Mouse (Mus musculus): ENCODE results near the gene Olfr1121. TPM values are rescaled to one million over a fixed set of nuclear protein-coding genes. Genes with fewer than 3 reads are reported as not detected.

The Olfr1121 gene
- total and polyA plus RNA-seq, 3 experiments, result not detected

DNA sequence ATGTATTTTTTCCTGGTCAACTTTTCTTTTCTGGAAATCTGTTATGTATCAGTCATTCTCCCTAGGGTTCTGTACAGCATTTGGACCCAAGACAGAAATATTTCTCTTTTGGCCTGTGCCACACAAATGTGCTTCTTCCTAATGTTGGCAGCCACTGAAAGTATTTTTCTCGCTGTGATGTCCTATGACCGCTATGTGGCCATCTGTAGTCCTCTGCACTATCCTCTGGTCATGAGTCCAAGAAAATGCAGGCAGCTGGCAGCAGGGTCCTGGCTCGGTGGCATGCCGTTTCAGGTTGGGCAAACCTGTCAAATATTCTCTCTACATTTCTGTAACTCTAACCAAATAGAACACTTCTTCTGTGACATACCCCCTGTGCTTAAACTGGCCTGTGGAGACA is 2.0 kb downstream of the Olfr1121 start:
- no peaks in the 10 kb centered on the region for H3K79me2 ChIP-seq (ENCODE audit: control insufficient read depth, insufficient read depth, low read length, poor library complexity)
- no peak for DNase-seq (ENCODE audit: low read depth, low spot score)
- H3K36me3 ChIP-seq (ENCODE audit: control insufficient read depth in 1 of 2, insufficient read depth in 2 of 2, low read length in 2 of 2), result no peaks in the 10 kb centered on the region
- H3K9me3 ChIP-seq (replicated peaks; ENCODE audit: insufficient read depth, low read length), result no peaks in the 10 kb centered on the region
- no peak overlapping the region for H3K27ac ChIP-seq (ENCODE audit: control insufficient read depth, low read depth, low read length)
- H3K9ac ChIP-seq (ENCODE audit: control insufficient read depth, low read depth, low read length, poor library complexity, severe bottlenecking), result no peak overlapping the region
- TF ChIP-seq MYB (IDR thresholded peaks at IDR 0.05; ENCODE audit: low read depth, low read length) (no peak), GATA1 (IDR thresholded peaks at IDR 0.05; ENCODE audit: low read depth, low read length) (no peak), MAFK (IDR thresholded peaks at IDR 0.05; ENCODE audit: borderline replicate concordance, low read depth, low read length) (no peak), ELF1 (IDR thresholded peaks at IDR 0.05; ENCODE audit: low read depth, low read length) (no peak), ZKSCAN1 (IDR thresholded peaks at IDR 0.05; ENCODE audit: low read depth, low read length) (no peak)
- no peak overlapping the region for H3K4me3 ChIP-seq (ENCODE audit: control insufficient read depth in 1 of 2, insufficient read depth in 1 of 2, low read depth in 2 of 2, low read length in 2 of 2)
- H3K4me1 ChIP-seq (ENCODE audit: control insufficient read depth in 1 of 2, insufficient read depth in 2 of 2, low read length in 2 of 2), result no peaks in the 10 kb centered on the region
- H3K27me3 ChIP-seq (ENCODE audit: control insufficient read depth in 1 of 2, insufficient read depth in 2 of 2, low read length in 2 of 2), result no peaks in the 10 kb centered on the region

DNA sequence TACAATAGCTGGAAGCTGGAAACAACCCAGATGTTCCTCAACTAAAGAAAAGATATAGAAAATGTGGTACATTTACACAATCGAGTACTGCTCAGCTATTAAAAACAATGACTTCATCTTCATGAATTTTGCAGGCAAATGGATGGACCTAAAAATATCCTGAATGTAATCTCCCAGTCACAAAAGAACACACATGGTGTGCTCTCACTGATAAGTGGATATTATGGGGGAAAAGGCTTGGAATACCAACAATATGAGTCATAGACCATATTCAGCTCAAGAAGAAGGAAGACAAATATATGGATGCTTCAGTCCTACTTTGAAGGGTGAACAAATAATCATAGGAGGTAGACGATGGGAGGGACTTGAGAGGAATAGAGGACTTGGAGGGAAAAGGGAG is 14.2 kb downstream of the Olfr1121 start:
- H3K27me3 ChIP-seq (ENCODE audit: control insufficient read depth in 1 of 2, insufficient read depth in 2 of 2, low read length in 2 of 2), result no peaks in the 10 kb centered on the region
- H3K36me3 ChIP-seq (ENCODE audit: control insufficient read depth in 1 of 2, insufficient read depth in 2 of 2, low read length in 2 of 2), result no peaks in the 10 kb centered on the region
- TF ChIP-seq CHD1 (IDR thresholded peaks at IDR 0.05; ENCODE audit: low read depth, low read length) (no peak), TAL1 (IDR thresholded peaks at IDR 0.05; ENCODE audit: low read length) (no peak), MYC (IDR thresholded peaks at IDR 0.05; ENCODE audit: low read depth, low read length) (no peak), NRF1 (IDR thresholded peaks at IDR 0.05; ENCODE audit: insufficient read depth, low read depth, low read length, poor library complexity, severe bottlenecking) (no peak), MXI1 (IDR thresholded peaks at IDR 0.05; ENCODE audit: low read depth, low read length) (no peak), BHLHE40 (IDR thresholded peaks at IDR 0.05; ENCODE audit: borderline replicate concordance, low read depth, low read length) (no peak), USF2 (IDR thresholded peaks at IDR 0.05; ENCODE audit: borderline replicate concordance in 1 of 2, insufficient read depth in 1 of 2, low read depth in 1 of 2, low read length in 2 of 2) (no peak), MAZ (IDR thresholded peaks at IDR 0.05; ENCODE audit: low read depth, low read length) (no peak), KAT2A (conservative IDR thresholded peaks at IDR 0.05; ENCODE audit: low read depth, low read length) (no peak), CHD2 (IDR thresholded peaks at IDR 0.05; ENCODE audit: low read length) (no peak), MEF2A (IDR thresholded peaks at IDR 0.05; ENCODE audit: extremely low read depth, insufficient replicate concordance, low read depth, low read length, poor library complexity, severe bottlenecking) (no peak), ZMIZ1 (IDR thresholded peaks at IDR 0.05; ENCODE audit: low read depth, low read length) (no peak), USF1 (IDR thresholded peaks at IDR 0.05; ENCODE audit: low read depth, low read length) (no peak), ZC3H11A (IDR thresholded peaks at IDR 0.05; ENCODE audit: low read depth, low read length) (no peak), NELFE (IDR thresholded peaks at IDR 0.05; ENCODE audit: low read depth, low read length) (no peak), CTCF (IDR thresholded peaks at IDR 0.05 in 2 of 3, conservative IDR thresholded peaks at IDR 0.05 in 1 of 3; ENCODE audit: control insufficient read depth in 1 of 3, insufficient read depth in 1 of 3, low read depth in 2 of 3, low read length in 3 of 3, poor library complexity in 1 of 3, severe bottlenecking in 1 of 3) (no peak)
- no peak for DNase-seq (ENCODE audit: low read depth, low spot score)
- no peaks in the 10 kb centered on the region for H3K9me3 ChIP-seq (replicated peaks; ENCODE audit: insufficient read depth, low read length)
- H3K79me2 ChIP-seq (ENCODE audit: control insufficient read depth, insufficient read depth, low read length, poor library complexity), result no peaks in the 10 kb centered on the region
- H3K27ac ChIP-seq (ENCODE audit: control insufficient read depth, low read depth, low read length), result no peak overlapping the region
- no peak overlapping the region for H3K9ac ChIP-seq (ENCODE audit: control insufficient read depth, low read depth, low read length, poor library complexity, severe bottlenecking)
- no peaks in the 10 kb centered on the region for H3K4me1 ChIP-seq (ENCODE audit: control insufficient read depth in 1 of 2, insufficient read depth in 2 of 2, low read length in 2 of 2)
- H3K4me3 ChIP-seq (ENCODE audit: control insufficient read depth in 1 of 2, insufficient read depth in 1 of 2, low read depth in 2 of 2, low read length in 2 of 2), result no peak overlapping the region
